Mouse (Mus musculus) hindbrain, postnatal 0 days (tissue): ENCODE data around the gene Zfp768. TPM values are rescaled to one million over a fixed set of nuclear protein-coding genes. Genes with fewer than 3 reads are reported as not detected.
"Not testable (repeated sequence)": the region's sequence is repeated elsewhere in the genome, so short reads cannot be mapped to it uniquely, and the experiment has no call there.

Source experiments
- ATAC-seq: fragments of 200-750 bp; cut with Nextera tagmentation; 2 replicates; pipeline ENCODE4 v1.8.0; 2017; ENCODE audit warnings: mild to moderate bottlenecking, moderate TSS enrichment, moderate library complexity
- DNase-seq: peaks from one replicate; pipeline ENCODE4 v3.0.0-alpha.2; 2015; ENCODE audit warnings: low spot score
- H3K27ac ChIP-seq: fragments of 300-500 bp; sonication (generic); 2 replicates; pipeline ENCODE4 v1.5.1; 2014; ENCODE audit warnings: mild to moderate bottlenecking
- H3K27me3 ChIP-seq: fragments of 300-500 bp; sonication (generic); 2 replicates; pipeline ENCODE4 v1.6.1; 2014; ENCODE audit warnings: low read length, mixed read lengths; ENCODE audit not compliant: insufficient read depth
- H3K36me3 ChIP-seq: fragments of 300-500 bp; sonication (generic); 2 replicates; pipeline ENCODE4 v1.6.1; 2014; ENCODE audit warnings: low read length, mixed read lengths; ENCODE audit not compliant: insufficient read depth
- H3K4me1 ChIP-seq: fragments of 300-500 bp; sonication (generic); 2 replicates; pipeline ENCODE4 v1.6.1; 2014; ENCODE audit warnings: antibody characterized with exemption, low read length, mixed read lengths; ENCODE audit not compliant: insufficient read depth
- H3K4me2 ChIP-seq: fragments of 300-500 bp; sonication (generic); 2 replicates; pipeline ENCODE4 v1.6.1; 2014; ENCODE audit warnings: low read depth, mild to moderate bottlenecking, low read length, moderate library complexity, mixed read lengths
- H3K4me3 ChIP-seq: fragments of 300-500 bp; sonication (generic); 2 replicates; pipeline ENCODE4 v1.5.1; 2014; ENCODE audit warnings: low read length
- H3K9ac ChIP-seq: fragments of 300-500 bp; sonication (generic); replicated peaks from 2 replicates; pipeline ENCODE4 v1.6.1; 2014; ENCODE audit warnings: mild to moderate bottlenecking, low read length, moderate library complexity, mixed read lengths
- H3K9me3 ChIP-seq: fragments of 300-500 bp; sonication (generic); 2 replicates; pipeline ENCODE4 v1.6.1; 2016; ENCODE audit warnings: low read length, mixed read lengths
- CTCF ChIP-seq: IDR thresholded peaks from 2 replicates; pipeline ENCODE4 v1.5.1; 2016; ENCODE audit warnings: antibody characterized with exemption, control low read depth, low read depth
- WGBS: fragments of 180-500 bp; shearing (Covaris S2); extraction: QIAGEN DNeasy Blood & Tissue Kit; methylation state at CpG from one replicate; pipeline ENCODE4 v1.1.7; 2014; 5-methylcytosine and 5-hydroxymethylcytosine counted together
- polyA plus RNA-seq: library from polyadenylated mRNA; unstranded; fragments of >200 nt; fragmentation: Nextera tagmentation; extraction: Ambion mirVana; gene quantifications from 2 replicates; pipeline ENCODE4 v1.2.1, GENCODE M21; 2015
- total RNA-seq: library from RNA; depleted of rRNA; stranded (reverse); fragments of >200 nt; gene quantifications from 2 replicates; pipeline ENCODE4 v1.2.3, GENCODE M21; 2014

Gene Zfp768
- total and polyA plus RNA-seq, 2 experiments from 2014 or later = 15.7 to 47.7 TPM

DNA sequence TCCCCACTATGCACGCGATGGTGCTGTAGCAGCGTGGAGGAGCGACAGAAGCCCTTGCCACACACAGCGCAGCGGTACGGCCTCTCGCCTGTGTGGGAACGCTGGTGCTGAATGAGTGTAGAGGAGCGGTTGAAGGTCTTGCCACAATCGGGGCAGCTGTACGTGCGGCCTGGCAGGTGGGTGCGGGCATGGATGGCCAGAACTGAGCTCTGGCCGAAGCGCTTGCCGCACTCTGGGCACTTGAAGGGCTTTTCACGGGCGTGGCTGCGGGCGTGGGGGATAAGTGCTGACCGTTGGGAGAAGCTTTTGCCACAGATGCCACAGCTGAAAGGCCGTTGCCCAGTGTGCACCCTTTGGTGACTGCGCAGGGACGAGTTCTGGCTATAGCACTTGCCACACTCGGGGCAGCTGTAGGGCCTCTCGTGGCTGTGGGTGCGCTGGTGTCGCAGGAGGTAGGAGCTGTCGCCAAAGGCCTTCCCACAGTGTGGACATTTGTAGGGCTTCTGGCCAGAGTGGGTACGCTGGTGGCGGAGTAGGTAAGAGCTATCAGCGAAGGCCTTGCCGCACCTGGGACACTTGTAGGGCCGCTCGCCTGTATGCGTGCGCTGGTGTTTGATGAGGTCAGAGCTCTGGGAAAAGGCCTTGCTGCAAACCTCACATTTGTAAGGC, 1.9 kb downstream of the Zfp768 start:
- H3K4me2 ChIP-seq = no peak overlapping the region
- WGBS = 94% methylated on average over 38 of the region's 38 CpGs
- no peaks in the 10 kb centered on the region for H3K4me1 ChIP-seq
- H3K9ac ChIP-seq = no peak overlapping the region
- DNase-seq (no peak), ATAC-seq (no peak)
- H3K36me3 ChIP-seq = peaks cover 17% of the 10 kb centered on the region; the same call in 1 of the 2 replicates
- no peaks in the 10 kb centered on the region for H3K27me3 ChIP-seq
- H3K9me3 ChIP-seq = no peaks in the 10 kb centered on the region
- TF ChIP-seq CTCF = no peak
- H3K27ac ChIP-seq = no peak overlapping the region
- H3K4me3 ChIP-seq = no peak overlapping the region

DNA sequence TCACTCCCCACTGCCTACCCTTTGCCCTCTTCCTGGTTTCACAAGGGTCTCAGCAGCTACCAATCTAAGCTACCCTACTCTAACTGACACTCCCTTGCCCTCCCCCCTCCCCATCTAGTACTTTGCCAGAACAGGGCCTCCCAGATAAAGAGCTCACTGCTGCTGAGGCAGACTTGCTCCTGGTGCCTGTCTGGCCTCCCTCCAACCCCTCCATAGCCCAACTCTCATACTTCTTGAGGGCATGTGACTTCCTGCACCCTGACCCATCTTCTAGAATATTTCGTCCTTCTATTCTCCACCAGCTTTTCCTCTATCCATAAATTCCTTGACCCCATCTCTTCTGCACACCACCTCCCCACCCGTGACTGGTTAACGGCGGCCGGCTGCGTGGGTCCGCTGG, 2.5 kb downstream of the Zfp768 start:
- Histone ChIP-seq H3K27ac (no peak overlapping the region), H3K9me3 (no peaks in the 10 kb centered on the region), H3K4me2 (no peak overlapping the region), H3K9ac (no peak overlapping the region), H3K36me3 (peaks cover 17% of the 10 kb centered on the region; the same call in 1 of the 2 replicates), H3K27me3 (no peaks in the 10 kb centered on the region), H3K4me3 (no peak overlapping the region), H3K4me1 (no peaks in the 10 kb centered on the region)
- DNase-seq = no peak
- no peak for TF ChIP-seq CTCF
- 94% methylated on average over 7 of the region's 7 CpGs for WGBS
- no peak for ATAC-seq

DNA sequence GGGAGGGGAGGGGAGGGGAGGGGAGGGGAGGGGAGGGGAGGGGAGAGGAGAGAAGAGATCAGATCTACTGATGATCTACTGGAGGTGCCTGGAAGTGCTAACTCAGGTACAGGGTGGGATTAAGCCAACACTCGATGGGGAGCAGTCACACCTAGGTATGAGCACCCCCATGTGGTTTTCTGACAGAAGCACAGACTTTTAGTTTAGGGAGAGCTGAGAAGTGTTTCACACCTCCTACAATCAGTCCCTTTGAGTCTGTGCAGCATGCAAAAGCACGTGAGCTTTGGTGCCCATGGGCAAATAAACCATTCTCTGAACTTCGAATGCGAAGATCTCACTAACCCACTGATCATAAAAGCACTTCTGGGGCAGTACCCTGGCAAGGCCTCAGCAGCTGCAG, 3.1 kb downstream of the Zfp768 start:
- Histone ChIP-seq H3K4me2 (no peak overlapping the region), H3K4me3 (no peak overlapping the region), H3K27ac (no peak overlapping the region), H3K27me3 (no peaks in the 10 kb centered on the region), H3K36me3 (peaks cover 17% of the 10 kb centered on the region; the same call in 1 of the 2 replicates), H3K4me1 (no peaks in the 10 kb centered on the region), H3K9ac (no peak overlapping the region), H3K9me3 (no peaks in the 10 kb centered on the region)
- peak; percentile 53 for TF ChIP-seq CTCF
- ATAC-seq (no peak), DNase-seq (peak; percentile 43)
- 61% methylated on average over 4 of the region's 4 CpGs for WGBS

DNA sequence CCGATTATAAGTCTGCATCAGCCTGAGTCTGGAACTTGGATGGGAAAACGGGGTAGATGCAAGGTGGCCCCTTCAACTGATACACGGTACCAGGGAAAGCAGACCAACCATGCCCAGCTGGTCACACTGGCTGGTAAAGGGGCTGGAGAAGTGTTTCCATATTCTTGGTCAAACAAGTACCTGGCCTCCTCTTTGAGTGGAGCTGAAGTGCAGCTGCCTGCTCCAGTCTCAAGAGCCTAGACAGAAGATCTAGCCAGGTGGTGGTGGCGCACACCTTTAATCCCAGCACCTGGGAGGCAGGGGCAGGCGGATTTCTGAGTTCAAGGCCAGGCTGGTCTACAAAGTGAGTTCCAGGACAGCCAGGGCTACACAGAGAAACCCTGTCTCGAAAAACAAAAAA, 3.5 kb downstream of the Zfp768 start:
- ATAC-seq, H3K4me3 ChIP-seq, H3K9me3 ChIP-seq, H3K27me3 ChIP-seq, H3K27ac ChIP-seq, H3K9ac ChIP-seq, DNase-seq, H3K4me2 ChIP-seq, H3K4me1 ChIP-seq: not testable (repeated sequence)
- peaks cover 17% of the 10 kb centered on the region; the same call in 1 of the 2 replicates for H3K36me3 ChIP-seq
- WGBS = 94% methylated on average over 5 of the region's 6 CpGs

DNA sequence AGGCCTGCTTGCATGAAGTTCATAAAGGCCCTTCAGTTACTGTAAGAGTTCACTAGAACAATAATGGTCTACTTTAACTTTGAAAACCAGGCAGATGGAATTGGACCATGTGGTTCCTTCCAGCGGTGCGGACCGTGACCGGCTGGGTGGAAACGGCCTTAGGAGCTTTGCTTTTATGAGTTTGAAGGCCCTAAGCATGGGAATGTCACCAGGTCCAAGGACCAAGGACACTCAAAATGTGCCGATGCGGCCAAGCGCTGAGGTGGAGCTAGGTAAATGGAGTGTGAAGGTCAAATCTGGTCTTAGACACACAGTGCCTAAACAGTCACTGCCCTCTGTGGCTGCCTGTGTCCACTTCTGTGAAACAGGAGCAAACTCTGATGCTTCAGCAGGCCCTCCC, 4.0 kb downstream of the Zfp768 start:
- H3K27me3 ChIP-seq = no peaks in the 10 kb centered on the region
- H3K36me3 ChIP-seq = peaks cover 17% of the 10 kb centered on the region; the same call in 1 of the 2 replicates
- H3K9ac ChIP-seq = no peak overlapping the region
- no peak for TF ChIP-seq CTCF
- H3K4me3 ChIP-seq = no peak overlapping the region
- no peaks in the 10 kb centered on the region for H3K9me3 ChIP-seq
- DNase-seq (no peak), ATAC-seq (no peak)
- 98% methylated on average over 8 of the region's 8 CpGs for whole genome bisulfite sequencing
- no peak overlapping the region for H3K4me2 ChIP-seq
- no peak overlapping the region for H3K27ac ChIP-seq
- no peaks in the 10 kb centered on the region for H3K4me1 ChIP-seq

DNA sequence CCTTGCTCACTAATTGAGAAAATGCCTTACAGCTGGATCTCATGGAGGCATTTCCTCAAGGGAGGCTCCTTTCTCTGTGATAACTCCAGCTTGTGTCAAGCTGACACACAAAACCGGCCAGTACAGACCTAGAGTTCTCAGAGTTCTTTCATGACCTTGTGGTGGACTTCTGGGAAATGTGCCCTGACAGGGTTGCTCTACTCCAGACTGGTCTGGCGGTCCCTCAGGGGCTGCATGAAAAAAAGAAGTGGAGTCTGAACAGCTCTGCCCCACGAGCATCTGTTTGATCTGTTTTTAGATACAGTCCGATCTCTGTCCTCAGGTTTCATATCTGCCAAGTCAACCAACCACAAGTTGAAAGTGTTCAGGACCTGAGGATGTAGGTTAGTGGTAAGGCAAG, 7.8 kb downstream of the Zfp768 start:
- Histone ChIP-seq H3K4me3 (no peak overlapping the region), H3K36me3 (0 out of 2 replicates have a peak, but pooled peaks cover 3% of the 10 kb centered on the region), H3K9me3 (no peaks in the 10 kb centered on the region), H3K4me1 (no peaks in the 10 kb centered on the region), H3K27ac (no peak overlapping the region), H3K27me3 (no peaks in the 10 kb centered on the region), H3K9ac (no peak overlapping the region), H3K4me2 (no peak overlapping the region)
- no peak for ATAC-seq
- no peak for DNase-seq
- TF ChIP-seq CTCF = no peak
- WGBS = 76% methylated on average over 4 of the region's 4 CpGs

DNA sequence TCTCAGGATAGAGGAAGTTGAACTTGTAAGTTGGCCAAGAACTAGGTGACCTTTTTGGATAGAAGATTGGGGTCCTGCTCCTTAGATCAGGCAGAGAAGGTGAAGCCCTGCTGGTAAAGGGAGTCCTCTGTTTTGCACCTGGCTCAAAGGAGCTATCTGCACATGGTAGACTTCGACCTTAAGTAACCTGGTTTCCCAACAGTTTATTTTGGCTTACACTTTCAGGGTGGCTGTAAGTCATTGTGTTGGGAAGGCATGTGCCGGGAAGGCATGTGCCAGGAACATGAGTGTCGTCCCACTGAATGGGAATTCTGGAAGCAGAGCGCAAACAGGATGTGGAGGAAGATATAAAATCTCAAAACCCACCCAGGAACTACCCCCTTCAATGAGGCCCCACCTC, 9.8 kb downstream of the Zfp768 start:
- H3K4me3 ChIP-seq = no peak overlapping the region
- no peak for TF ChIP-seq CTCF
- no peak overlapping the region for H3K4me2 ChIP-seq
- H3K9ac ChIP-seq = no peak overlapping the region
- H3K36me3 ChIP-seq = no peaks in the 10 kb centered on the region
- 91% methylated on average over 4 of the region's 4 CpGs for WGBS
- no peaks in the 10 kb centered on the region for H3K4me1 ChIP-seq
- no peak overlapping the region for H3K27ac ChIP-seq
- H3K9me3 ChIP-seq = no peaks in the 10 kb centered on the region
- ATAC-seq (no peak), DNase-seq (no peak)
- H3K27me3 ChIP-seq = no peaks in the 10 kb centered on the region
